Mouse (Mus musculus) kidney, postnatal 0 days (tissue): ENCODE measurements around the gene Phf11a. TPM values are rescaled to one million over a fixed set of nuclear protein-coding genes. Genes with fewer than 3 reads are reported as not detected.
"Not testable (repeated sequence)": the region's sequence is repeated elsewhere in the genome, so short reads cannot be mapped to it uniquely, and the experiment has no call there.

Experiments
- ATAC-seq: fragments of 200-750 bp; cut with Nextera tagmentation; replicated peaks from 2 replicates; pipeline ENCODE4 v1.8.0; 2017; ENCODE audit warnings: low read depth, moderate number of reproducible peaks, moderate TSS enrichment, moderate library complexity; ENCODE audit not compliant: low FRiP score
- DNase-seq: peaks from one replicate; pipeline ENCODE4 v3.0.0-alpha.2; 2016; ENCODE audit warnings: low spot score
- H3K27ac ChIP-seq: fragments of 300-500 bp; sonication (generic); 2 replicates; pipeline ENCODE4 v1.5.1; 2014; ENCODE audit warnings: mild to moderate bottlenecking
- H3K27me3 ChIP-seq: fragments of 300-500 bp; sonication (generic); 2 replicates; pipeline ENCODE4 v1.6.1; 2014; ENCODE audit warnings: low read length, mixed read lengths; ENCODE audit not compliant: insufficient read depth
- H3K36me3 ChIP-seq: fragments of 300-500 bp; sonication (generic); 2 replicates; pipeline ENCODE4 v1.6.1; 2014; ENCODE audit warnings: low read length, mixed read lengths; ENCODE audit not compliant: insufficient read depth
- H3K4me1 ChIP-seq: fragments of 300-500 bp; sonication (generic); replicated peaks from 2 replicates; pipeline ENCODE4 v1.6.1; 2014; ENCODE audit warnings: antibody characterized with exemption, low read length, mixed read lengths; ENCODE audit not compliant: insufficient read depth
- H3K4me2 ChIP-seq: fragments of 300-500 bp; sonication (generic); 2 replicates; pipeline ENCODE4 v1.6.1; 2014; ENCODE audit warnings: mild to moderate bottlenecking, low read length, moderate library complexity, mixed read lengths
- H3K4me3 ChIP-seq: fragments of 300-500 bp; sonication (generic); replicated peaks from 2 replicates; pipeline ENCODE4 v1.5.1; 2014; ENCODE audit warnings: low read depth, low read length
- H3K9ac ChIP-seq: fragments of 300-500 bp; sonication (generic); 2 replicates; pipeline ENCODE4 v1.6.1; 2014; ENCODE audit warnings: low read depth, low read length
- H3K9me3 ChIP-seq: fragments of 300-500 bp; sonication (generic); replicated peaks from 2 replicates; pipeline ENCODE4 v1.6.1; 2016; ENCODE audit warnings: low read length, inconsistent platforms, mixed read lengths
- CTCF ChIP-seq: IDR thresholded peaks from 2 replicates; pipeline ENCODE4 v1.5.1; 2016; ENCODE audit warnings: antibody characterized with exemption, low read depth, mild to moderate bottlenecking, moderate library complexity
- WGBS: fragments of 180-500 bp; shearing (Covaris S2); extraction: QIAGEN DNeasy Blood & Tissue Kit; methylation state at CpG from one replicate; pipeline ENCODE4 v1.1.7; 2014; 5-methylcytosine and 5-hydroxymethylcytosine counted together
- polyA plus RNA-seq: library from polyadenylated mRNA; unstranded; fragments of >200 nt; fragmentation: Nextera tagmentation; extraction: Ambion mirVana; gene quantifications from 2 replicates; pipeline ENCODE4 v1.2.1, GENCODE M21; 2015

Phf11a gene
- 0.14 and 0.21 TPM in 2 replicates for polyA plus RNA-seq

GRCm38 (mm10) chr14:59297391-59297790 lies at the start of gene Phf11a:
TSS of gene Phf11a (minus strand) at chr14:59297522.
- not testable (repeated sequence) for ATAC-seq, H3K9me3 ChIP-seq, H3K36me3 ChIP-seq, H3K4me2 ChIP-seq, DNase-seq, H3K27me3 ChIP-seq, H3K4me3 ChIP-seq, H3K9ac ChIP-seq, H3K4me1 ChIP-seq, H3K27ac ChIP-seq
- 90% methylated on average over 1 of the region's 1 CpGs for WGBS

GRCm38 (mm10) chr14:59341189-59341588 lies 43.9 kb upstream of the Phf11a start, which contains the start of gene Phf11b:
TSS of gene Phf11b (minus strand) at chr14:59341351.
- not testable (repeated sequence) for H3K9me3 ChIP-seq, H3K36me3 ChIP-seq, H3K9ac ChIP-seq, H3K4me3 ChIP-seq, H3K4me1 ChIP-seq, H3K27ac ChIP-seq, DNase-seq, ATAC-seq, H3K4me2 ChIP-seq, H3K27me3 ChIP-seq
- 73% methylated on average over 1 of the region's 1 CpGs for WGBS

GRCm38 (mm10) chr14:59339541-59339940 lies 42.2 kb upstream of the Phf11a start:
- no peak for TF ChIP-seq CTCF
- DNase-seq (no peak), ATAC-seq (no peak)
- no peaks in the 10 kb centered on the region for H3K9me3 ChIP-seq
- no peaks in the 10 kb centered on the region for H3K27me3 ChIP-seq
- H3K27ac ChIP-seq: no peak overlapping the region
- no peaks in the 10 kb centered on the region for H3K4me1 ChIP-seq
- H3K36me3 ChIP-seq: no peaks in the 10 kb centered on the region
- H3K9ac ChIP-seq: no peak overlapping the region
- WGBS: 82% methylated on average over 1 of the region's 1 CpGs
- no peak overlapping the region for H3K4me2 ChIP-seq
- H3K4me3 ChIP-seq: no peak overlapping the region

GRCm38 (mm10) chr14:59336056-59336455 lies 38.7 kb upstream of the Phf11a start:
- not testable (repeated sequence) for H3K4me3 ChIP-seq, ATAC-seq, H3K27ac ChIP-seq, H3K36me3 ChIP-seq, H3K4me1 ChIP-seq, H3K9ac ChIP-seq, H3K9me3 ChIP-seq, H3K4me2 ChIP-seq, DNase-seq, H3K27me3 ChIP-seq
- WGBS: 91% methylated on average over 3 of the region's 3 CpGs

- H3K9me3 ChIP-seq, H3K4me2 ChIP-seq, ATAC-seq, H3K4me3 ChIP-seq, H3K27me3 ChIP-seq, H3K4me1 ChIP-seq, H3K36me3 ChIP-seq, H3K27ac ChIP-seq, H3K9ac ChIP-seq: not testable (repeated sequence)
- peak; percentile 4 for DNase-seq
- peak; percentile 60 for TF ChIP-seq CTCF
- WGBS: 45% methylated on average over 3 of the region's 3 CpGs
These were observed 33.2 kb upstream of the Phf11a start for GRCm38 (mm10) chr14:59330499-59330898.

- not testable (repeated sequence) for H3K4me3 ChIP-seq, DNase-seq, H3K27ac ChIP-seq, H3K36me3 ChIP-seq, H3K27me3 ChIP-seq, ATAC-seq, H3K9me3 ChIP-seq, H3K4me2 ChIP-seq, H3K9ac ChIP-seq, H3K4me1 ChIP-seq
- WGBS: 86% methylated on average over 6 of the region's 6 CpGs
These were observed 22.6 kb upstream of the Phf11a start for GRCm38 (mm10) chr14:59319970-59320369.

- not testable (repeated sequence) for ATAC-seq, H3K27me3 ChIP-seq, H3K9me3 ChIP-seq, H3K27ac ChIP-seq, H3K36me3 ChIP-seq, H3K4me3 ChIP-seq, H3K4me1 ChIP-seq, H3K9ac ChIP-seq, H3K4me2 ChIP-seq, DNase-seq
- 86% methylated on average over 3 of the region's 3 CpGs for WGBS
These were observed 21.7 kb upstream of the Phf11a start for GRCm38 (mm10) chr14:59319036-59319435.

GRCm38 (mm10) chr14:59291769-59292168 lies 5.6 kb downstream of the Phf11a start:
- H3K4me3 ChIP-seq, H3K27ac ChIP-seq, DNase-seq, H3K4me2 ChIP-seq, H3K4me1 ChIP-seq, H3K9me3 ChIP-seq, H3K36me3 ChIP-seq, ATAC-seq, H3K27me3 ChIP-seq, H3K9ac ChIP-seq: not testable (repeated sequence)

- H3K4me1 ChIP-seq, H3K4me2 ChIP-seq, H3K4me3 ChIP-seq, ATAC-seq, H3K9ac ChIP-seq, DNase-seq, H3K27me3 ChIP-seq, H3K9me3 ChIP-seq, H3K27ac ChIP-seq, H3K36me3 ChIP-seq: not testable (repeated sequence)
- 74% methylated on average over 4 of the region's 4 CpGs for WGBS
These were observed 22.4 kb downstream of the Phf11a start for GRCm38 (mm10) chr14:59274961-59275360.
